Mouse (Mus musculus) embryo, embryonic 11.5 days (tissue): ENCODE results near the gene 1700008O03Rik.

Source experiments
- DNase-seq: peaks from one replicate; pipeline ENCODE4 v3.0.0-alpha.2; 2012; ENCODE audit warnings: low read depth, low spot score

Gene 1700008O03Rik

GRCm38 (mm10) chr7:44385720-44386119 is at the start of gene 1700008O03Rik:
1700008O03Rik (minus strand) TSS chr7:44385820.
- no peak for DNase-seq

- no peak for DNase-seq
Measured at GRCm38 (mm10) chr7:44434089-44434488, 48.5 kb upstream of the 1700008O03Rik start.

- DNase-seq = peak; percentile 60
Measured at GRCm38 (mm10) chr7:44433371-44433770, 47.8 kb upstream of the 1700008O03Rik start.

- DNase-seq = no peak
Measured at GRCm38 (mm10) chr7:44432550-44432949, 46.9 kb upstream of the 1700008O03Rik start.

- no peak for DNase-seq
Measured at GRCm38 (mm10) chr7:44429534-44430488, 44.2 kb upstream of the 1700008O03Rik start.

GRCm38 (mm10) chr7:44428968-44429521 is 43.4 kb upstream of the 1700008O03Rik start, which contains the start of gene Lrrc4b:
Lrrc4b (plus strand) TSS chr7:44429018.
- no peak for DNase-seq

DNA sequence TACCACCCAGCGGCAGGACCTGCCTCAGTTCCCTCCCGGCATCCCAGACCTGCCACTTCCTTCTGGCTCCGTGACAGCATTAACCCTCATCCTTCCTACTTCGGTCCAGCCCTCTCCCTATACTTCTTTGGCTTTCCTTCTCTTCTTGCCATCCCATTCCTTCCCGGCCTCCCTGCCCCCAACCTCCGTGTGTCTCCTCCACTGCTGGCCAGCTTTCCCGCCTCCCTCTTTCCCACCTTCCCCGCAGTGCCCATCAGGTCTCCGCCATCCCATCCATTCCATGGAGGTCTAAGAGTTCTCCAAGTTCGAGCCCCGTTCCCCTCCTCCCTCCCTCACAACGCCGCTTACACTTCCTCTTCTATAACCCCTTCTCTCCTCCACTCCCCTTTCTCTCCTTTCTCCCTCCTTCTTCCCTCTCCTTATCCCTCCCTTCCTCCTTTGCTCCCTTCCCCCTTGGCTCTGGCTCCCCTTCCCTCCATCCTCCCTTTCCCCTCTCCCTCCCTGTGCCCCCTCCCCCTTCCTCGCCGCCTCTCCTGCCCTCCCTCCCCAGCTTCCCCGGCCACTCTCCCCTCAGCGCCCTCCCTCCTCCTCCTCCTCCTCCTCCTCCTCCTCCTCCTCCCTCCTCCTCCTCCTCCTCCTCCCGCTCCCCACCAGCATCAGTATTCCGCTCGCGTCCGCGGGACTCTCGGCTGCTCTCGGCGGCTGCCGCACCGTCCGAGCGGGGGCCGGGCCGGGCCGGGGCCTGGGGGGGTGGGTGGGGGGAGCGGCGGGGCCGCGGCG is 42.7 kb upstream of the 1700008O03Rik start:
- DNase-seq = no peak

- no peak for DNase-seq
Measured at GRCm38 (mm10) chr7:44427666-44428065, 42.0 kb upstream of the 1700008O03Rik start.

- no peak for DNase-seq
Measured at GRCm38 (mm10) chr7:44413307-44413706, 27.7 kb upstream of the 1700008O03Rik start.

GRCm38 (mm10) chr7:44411144-44411543 is 25.5 kb upstream of the 1700008O03Rik start:
- DNase-seq = no peak

DNA sequence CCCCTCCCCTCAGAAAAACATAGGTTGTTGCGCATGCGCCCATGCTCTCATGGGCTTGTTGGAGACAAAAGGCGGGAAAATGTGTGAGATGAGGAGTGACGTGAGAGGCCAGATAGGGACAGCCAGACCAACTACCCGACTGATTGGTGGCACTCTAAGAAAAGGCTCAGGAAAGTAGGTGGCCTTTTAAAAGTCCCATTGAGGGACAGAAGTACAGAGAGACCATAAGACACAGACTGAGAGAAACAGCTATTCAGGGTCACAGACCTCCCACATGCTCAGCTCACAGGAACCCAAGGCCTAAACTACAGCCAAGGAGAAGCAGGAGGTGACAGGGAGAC is 20.4 kb upstream of the 1700008O03Rik start:
- DNase-seq = no peak

DNA sequence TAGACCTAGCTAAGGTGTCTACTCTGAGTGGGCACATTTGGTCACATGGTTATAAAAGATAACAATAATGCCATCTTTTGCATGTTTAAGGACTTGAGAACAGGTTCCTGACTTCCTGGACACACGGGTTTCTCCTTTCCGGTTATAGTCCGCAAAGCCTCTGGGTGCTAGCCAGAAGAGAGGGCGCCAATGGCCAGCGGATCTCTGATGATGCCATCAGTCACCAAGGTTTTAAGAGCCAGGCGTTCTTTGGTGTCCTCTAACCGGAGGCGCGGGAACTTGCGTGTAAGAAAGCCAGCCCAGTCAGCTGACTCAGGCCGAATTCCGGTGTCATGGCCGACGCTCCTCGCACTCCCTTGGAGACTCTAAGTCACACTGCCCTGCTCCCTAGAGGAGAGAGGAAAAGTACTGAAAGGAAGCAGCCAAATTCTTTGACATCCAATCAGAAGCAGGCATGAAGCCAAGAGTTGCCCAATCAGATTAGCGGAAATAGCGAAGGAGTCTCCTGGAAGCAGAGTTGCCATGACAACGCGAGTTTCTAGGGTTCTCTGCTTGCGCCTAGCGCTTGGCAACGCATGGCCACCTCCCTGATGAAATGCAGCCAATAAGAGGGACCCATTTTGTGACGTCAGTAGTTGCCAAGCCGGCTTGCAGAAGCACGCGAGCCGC is 19.9 kb upstream of the 1700008O03Rik start:
- DNase-seq = peak; percentile 100

DNA sequence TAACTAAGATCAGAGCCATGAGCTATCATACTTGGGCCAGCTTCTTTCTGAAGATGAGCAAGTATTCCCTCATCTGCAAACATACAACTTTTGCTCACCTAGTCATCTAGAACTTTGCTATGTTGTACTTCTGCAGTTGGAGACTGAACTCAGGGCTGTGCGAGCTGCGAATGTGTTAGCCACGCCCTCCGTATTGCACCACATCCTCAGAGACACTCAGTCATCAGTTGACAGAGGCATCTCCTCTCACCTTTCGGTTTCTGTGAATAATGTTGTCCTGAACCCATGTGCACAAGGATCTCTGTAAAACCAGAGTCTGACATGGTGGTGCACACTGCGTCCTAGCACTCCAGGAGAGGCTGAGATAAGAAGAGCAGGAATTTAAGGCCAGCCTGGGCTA is 16.1 kb upstream of the 1700008O03Rik start:
- DNase-seq = no peak

DNA sequence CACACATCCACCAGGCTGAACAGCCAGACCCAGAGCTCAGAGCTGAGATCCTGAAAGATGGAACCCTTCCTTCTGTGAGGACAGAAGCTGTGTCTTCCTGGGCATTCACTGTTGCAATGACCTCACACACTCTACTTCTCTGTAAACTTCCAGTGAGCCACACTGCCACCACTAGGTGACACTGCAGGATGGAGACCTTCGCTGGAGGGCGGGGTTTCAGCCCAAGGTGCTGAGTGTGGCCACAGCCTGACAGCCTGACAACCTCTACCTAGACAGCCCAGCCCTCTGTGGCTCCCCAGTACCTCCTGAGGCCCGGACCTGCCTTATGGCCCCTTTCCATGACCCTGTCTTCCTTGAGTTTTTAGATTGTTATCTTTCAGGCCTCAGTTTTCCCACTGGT is 12.9 kb upstream of the 1700008O03Rik start:
- no peak for DNase-seq

- DNase-seq = no peak
Measured at GRCm38 (mm10) chr7:44393284-44393683, 7.7 kb upstream of the 1700008O03Rik start.

DNA sequence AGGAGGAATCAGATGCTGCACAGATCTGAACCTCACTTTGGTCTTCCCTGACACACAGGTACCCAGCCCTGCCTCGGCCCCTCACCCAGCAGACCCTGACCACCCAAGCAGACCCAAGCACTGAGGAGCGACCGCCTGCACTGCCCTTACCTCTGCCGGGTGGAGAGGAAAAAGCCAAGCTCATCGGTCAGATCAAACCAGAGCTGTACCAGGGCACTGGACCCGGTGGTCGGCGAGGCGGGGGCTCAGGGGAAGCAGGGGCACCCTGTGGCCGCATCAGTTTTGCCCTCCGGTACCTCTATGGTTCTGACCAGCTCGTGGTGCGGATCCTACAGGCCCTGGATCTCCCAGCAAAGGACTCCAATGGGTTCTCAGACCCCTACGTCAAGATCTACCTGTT is 6.7 kb upstream of the 1700008O03Rik start:
- no peak for DNase-seq

DNA sequence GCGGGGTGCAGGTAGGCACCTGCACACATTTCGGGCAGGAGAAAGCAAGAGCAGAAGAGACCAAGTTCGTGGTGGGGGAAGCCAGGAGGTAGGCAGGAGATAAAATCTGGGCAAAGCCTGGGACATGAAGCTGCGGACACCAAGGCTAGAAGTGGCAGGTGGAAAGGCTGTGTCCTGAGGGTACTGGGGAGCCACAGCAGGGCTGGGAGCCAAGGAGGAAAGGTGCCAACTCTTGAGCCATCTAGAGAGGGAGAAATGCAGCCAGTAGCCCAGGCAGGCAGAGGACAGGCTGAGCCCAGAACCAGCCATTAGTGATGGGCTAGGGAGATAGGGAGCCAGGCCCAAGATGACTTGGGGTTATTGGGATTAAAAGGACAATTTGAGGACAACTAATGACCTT is 6.2 kb upstream of the 1700008O03Rik start:
- DNase-seq = no peak

GRCm38 (mm10) chr7:44384716-44385059 is 932 bp downstream of the 1700008O03Rik start:
- no peak for DNase-seq

GRCm38 (mm10) chr7:44383980-44384715 is 1.5 kb downstream of the 1700008O03Rik start, which contains the start of gene Syt3:
Syt3 (plus strand) TSS chr7:44384102.
- no peak for DNase-seq

- no peak for DNase-seq
Measured at GRCm38 (mm10) chr7:44382541-44382940, 3.1 kb downstream of the 1700008O03Rik start.

- no peak for DNase-seq
Measured at GRCm38 (mm10) chr7:44378290-44378689, 7.3 kb downstream of the 1700008O03Rik start.
